Mouse (Mus musculus): Measurements from ENCODE around the gene 3110082I17Rik.
"Not testable (repeated sequence)": the region's sequence is repeated elsewhere in the genome, so short reads cannot be mapped to it uniquely, and the experiment has no call there.

3110082I17Rik gene

GRCm38 (mm10) chr5:139402106-139402505 lies 58.2 kb downstream of the 3110082I17Rik start:
- in situ Hi-C loops (cut with MboI; ENCODE audit: unreplicated experiment in 2 of 2) = loop anchor here (5.0 kb wide), 1 partner anchor 40 kb away; no protein-coding TSS in a partner anchor

DNA sequence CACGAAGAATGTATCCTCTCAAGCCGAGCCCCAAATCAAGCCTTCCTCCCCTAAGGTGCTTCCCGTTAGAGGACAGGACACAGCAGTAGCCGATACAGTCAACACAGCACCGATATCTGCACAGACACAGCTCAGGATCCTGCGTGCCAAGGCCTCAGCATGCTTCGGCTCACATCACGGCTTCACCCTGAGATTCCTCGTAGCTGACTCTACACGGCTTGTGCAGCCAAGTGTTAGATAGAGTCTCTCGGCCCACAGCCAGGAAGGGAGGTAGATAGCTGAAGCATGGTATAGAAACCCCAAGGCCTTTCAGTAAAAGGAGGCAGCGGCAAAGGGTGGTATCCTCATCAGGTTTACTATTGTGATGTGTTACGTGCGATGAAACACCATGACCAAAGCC lies 60.3 kb downstream of the 3110082I17Rik start:
- in situ Hi-C loops (cut with MboI; ENCODE audit: unreplicated experiment in 2 of 2) = loop anchor here (5.0 kb wide), 1 partner anchor 38 kb away; no protein-coding TSS in a partner anchor

DNA sequence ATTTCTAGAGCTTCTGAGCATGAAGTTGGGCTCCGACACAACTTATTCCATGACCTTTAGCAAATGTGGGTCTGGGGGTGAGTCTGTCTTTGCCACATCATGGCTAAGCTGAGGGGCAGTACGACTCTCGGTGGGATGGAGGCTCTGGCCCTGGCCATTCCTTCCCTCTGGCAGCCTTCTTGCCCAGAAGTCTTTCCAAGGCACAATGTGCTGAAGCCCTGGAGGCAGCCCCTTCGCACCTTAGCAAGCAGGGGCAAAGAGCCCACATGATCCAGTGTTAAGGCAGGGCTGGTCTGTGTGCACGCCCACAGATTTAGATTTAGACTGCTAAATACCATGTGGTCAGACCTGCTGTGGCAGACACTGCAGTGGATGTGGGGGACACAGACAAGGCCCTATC lies 61.5 kb downstream of the 3110082I17Rik start:
- in situ Hi-C loops (cut with MboI; ENCODE audit: unreplicated experiment in 2 of 2) = no loop called here

DNA sequence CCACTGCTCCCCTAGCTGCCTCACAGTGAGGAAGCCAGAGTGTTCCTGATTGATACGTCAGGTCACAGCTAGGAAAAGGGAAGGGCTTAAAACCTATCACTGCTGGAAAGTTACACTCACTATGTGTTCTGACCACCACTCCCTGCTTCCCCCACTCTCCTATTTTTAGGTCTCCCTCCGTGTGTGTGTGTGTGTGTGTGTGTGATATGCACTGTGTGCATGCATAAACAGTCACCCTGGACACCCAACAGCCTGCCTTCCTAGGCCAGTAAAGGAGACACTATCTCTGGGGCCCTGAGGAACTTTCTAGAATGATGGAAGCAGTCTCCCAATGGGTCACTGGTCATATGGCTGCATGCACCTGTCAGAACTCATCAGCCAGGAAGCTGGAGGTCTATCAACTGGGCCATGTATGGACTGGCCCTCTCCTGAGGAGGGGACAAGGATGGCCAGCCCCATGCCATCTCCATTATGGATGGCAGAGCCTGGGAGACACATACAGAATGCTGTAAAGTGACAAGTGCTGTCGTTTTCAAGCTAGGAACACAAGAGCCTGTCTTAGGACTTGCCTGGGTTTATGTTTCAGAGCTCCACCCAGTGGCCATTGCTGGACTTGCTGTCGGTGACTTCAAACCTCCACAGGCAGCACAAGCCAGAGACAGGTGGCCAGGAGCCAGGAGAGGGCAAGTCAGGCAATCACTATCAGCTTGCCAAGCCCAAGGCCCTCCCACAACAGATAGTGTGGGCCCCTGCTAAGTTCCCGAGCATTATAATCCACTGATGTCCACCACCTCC lies 62.2 kb downstream of the 3110082I17Rik start:
- in situ Hi-C loops (cut with MboI; ENCODE audit: unreplicated experiment in 2 of 2) = no loop called here

GRCm38 (mm10) chr5:139397359-139397916 lies 62.9 kb downstream of the 3110082I17Rik start:
- in situ Hi-C loops (cut with MboI; ENCODE audit: unreplicated experiment in 2 of 2) = no loop called here

- in situ Hi-C loops (cut with MboI; ENCODE audit: unreplicated experiment in 2 of 2) = no loop called here
These were observed 64.8 kb downstream of the 3110082I17Rik start for GRCm38 (mm10) chr5:139395528-139395927.

DNA sequence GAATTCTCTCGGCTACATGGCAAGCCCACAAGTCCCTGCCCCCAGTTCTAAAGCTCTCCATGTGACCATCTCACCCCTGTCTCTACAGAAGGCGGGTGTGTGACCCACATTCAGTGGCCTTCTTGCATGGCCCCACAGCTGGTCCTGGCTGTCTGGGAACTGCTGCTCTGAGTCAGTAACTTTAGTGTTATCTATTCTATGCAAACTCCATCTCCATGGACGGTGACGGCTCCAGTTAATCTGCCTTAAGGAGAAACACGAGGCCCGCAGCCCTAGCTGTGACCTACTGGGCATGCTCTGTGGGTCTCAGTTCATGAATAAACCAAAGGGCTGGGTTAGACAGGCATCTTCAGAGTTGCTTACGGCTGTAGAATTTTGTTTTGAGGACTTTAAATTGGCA lies 65.9 kb downstream of the 3110082I17Rik start:
- in situ Hi-C loops (cut with MboI; ENCODE audit: unreplicated experiment in 2 of 2) = no loop called here

DNA sequence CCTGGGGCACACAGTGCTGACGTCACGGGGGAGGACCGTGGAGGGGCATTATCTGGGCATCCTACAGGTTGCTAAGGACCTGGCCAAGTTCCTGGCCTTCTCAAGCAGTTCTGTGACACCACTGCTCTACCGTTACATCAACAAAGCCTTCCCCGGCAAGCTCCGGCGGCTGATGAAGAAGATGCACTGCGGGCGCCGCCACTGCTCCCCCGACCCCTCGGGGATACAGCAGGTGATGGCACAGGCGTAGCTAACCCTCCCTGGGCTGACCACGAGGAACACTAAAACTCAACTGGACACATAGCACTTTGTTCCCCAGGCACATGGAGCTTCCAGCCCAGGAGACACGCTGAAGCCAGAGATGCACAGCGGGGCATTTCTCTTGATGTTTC lies 67.1 kb downstream of the 3110082I17Rik start:
- in situ Hi-C loops (cut with MboI; ENCODE audit: unreplicated experiment in 2 of 2) = no loop called here

DNA sequence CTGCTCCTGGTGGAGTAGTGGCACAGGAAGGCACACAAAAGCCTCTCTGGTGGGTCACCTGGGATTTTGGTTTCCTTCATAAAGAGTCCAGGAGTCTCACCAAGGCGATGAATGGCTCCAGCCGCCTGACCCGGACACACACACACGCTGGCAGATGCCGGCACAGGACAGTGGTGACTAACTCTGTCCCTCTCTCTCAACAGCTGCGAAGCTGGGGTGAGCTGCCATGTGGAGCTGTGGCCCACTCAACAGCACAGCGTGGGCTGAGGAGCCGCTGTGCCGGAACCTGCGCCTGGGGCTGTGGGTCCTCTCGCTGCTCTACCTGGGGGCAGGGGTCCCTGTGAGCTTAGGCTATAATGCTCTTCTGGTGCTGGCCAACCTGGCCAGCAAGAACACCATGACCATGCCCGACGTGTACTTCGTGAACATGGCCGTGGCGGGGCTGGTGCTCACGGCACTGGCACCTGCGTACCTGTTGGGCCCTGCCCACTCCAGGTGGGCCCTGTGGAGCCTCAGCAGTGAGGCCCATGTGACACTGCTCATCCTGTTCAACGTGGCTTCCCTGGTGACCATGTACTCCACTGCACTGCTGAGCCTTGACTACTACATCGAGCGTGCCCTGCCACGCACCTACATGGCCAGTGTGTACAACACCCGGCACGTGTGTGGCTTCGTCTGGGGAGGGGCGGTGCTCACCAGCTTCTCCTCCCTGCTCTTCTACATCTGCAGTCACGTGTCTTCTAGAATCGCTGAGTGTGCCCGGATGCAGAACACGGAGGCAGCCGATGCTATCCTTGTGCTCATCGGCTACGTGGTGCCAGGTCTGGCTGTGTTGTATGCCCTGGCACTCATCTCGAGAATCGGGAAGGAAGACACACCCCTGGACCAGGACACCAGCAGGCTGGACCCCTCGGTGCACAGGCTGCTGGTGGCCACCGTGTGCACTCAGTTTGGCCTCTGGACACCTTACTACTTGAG lies 67.8 kb downstream of the 3110082I17Rik start:
- in situ Hi-C loops (cut with MboI; ENCODE audit: unreplicated experiment in 2 of 2) = no loop called here

GRCm38 (mm10) chr5:139391309-139391990 lies 68.9 kb downstream of the 3110082I17Rik start:
- in situ Hi-C loops (cut with MboI; ENCODE audit: unreplicated experiment in 2 of 2) = no loop called here

DNA sequence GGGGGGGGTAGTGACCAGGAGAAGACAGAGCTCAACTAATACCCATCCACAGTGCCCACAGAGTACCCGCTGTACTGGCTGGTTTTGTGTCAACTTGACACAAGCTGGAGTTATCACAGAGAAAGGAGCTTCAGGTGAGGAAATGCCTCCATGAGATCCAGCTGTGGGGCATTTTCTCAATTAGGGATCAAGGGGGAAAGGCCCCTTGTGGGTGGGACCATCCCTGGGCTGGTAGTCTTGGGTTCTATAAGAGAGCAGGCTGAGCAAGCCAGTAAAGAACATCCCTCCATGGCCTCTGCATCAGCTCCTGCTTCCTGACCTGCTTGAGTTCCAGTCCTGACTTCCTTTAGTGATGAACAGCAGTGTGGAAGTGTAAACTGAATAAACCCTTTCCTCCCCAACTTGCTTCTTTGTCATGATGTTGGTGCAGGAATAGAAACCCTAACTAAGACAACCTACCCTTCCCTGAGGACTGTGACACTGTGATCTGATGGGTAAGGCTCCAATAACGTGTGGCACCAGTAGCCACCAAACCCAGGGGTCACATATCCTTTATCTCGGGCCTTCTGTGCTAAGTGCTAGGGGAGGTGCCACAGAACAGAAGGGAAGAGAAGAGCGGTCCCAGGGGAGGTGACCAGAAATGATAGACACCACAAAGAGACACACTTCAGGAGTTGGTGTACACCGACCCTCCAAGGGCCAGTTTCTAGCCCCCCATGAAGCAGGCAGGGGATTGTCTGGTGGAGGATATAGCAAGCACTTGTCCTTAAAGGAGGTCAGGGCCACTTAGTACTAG lies 69.8 kb downstream of the 3110082I17Rik start:
- in situ Hi-C loops (cut with MboI; ENCODE audit: unreplicated experiment in 2 of 2) = not testable (repeated sequence)

DNA sequence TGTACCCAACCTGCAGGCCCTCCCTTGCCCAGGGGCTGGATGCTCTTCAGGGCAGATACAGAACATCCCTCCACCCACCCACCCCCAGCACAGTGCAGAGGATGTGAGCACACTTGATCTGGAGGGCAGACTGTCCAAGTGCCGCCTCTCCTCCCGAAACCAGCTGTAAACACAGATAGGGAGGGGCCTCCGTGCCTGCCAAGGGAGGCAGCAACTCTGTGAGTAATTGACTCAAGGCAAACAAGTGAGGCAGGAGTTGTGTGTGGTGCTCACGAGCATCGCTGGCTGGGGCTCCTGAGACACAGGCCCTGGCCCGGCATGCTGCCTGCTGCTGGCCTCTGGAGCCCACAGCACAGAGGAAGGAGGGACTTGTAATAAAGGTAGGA lies 70.7 kb downstream of the 3110082I17Rik start:
- in situ Hi-C loops (cut with MboI; ENCODE audit: unreplicated experiment in 2 of 2) = no loop called here

- in situ Hi-C loops (cut with MboI; ENCODE audit: unreplicated experiment in 2 of 2) = no loop called here
These were observed 71.3 kb downstream of the 3110082I17Rik start for GRCm38 (mm10) chr5:139388694-139389675.

DNA sequence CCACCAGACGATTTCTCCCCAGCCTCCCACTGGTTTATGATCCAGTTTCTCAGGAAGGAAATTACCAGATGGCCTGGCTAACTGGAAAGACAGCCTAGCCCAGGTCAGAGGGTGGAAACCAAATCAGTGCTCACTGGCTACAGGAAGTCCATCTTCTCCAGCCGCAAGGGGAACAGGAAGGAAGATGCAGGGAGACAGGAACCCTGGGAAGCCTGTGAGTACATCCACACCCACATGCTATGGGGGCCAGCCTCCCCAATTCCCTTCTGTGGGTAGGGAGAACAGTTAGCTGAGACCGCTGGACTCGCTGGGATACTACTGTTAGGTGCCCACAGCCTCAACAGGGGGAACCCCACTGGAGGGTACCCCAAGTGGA lies 72.1 kb downstream of the 3110082I17Rik start:
- in situ Hi-C loops (cut with MboI; ENCODE audit: unreplicated experiment in 2 of 2) = no loop called here

DNA sequence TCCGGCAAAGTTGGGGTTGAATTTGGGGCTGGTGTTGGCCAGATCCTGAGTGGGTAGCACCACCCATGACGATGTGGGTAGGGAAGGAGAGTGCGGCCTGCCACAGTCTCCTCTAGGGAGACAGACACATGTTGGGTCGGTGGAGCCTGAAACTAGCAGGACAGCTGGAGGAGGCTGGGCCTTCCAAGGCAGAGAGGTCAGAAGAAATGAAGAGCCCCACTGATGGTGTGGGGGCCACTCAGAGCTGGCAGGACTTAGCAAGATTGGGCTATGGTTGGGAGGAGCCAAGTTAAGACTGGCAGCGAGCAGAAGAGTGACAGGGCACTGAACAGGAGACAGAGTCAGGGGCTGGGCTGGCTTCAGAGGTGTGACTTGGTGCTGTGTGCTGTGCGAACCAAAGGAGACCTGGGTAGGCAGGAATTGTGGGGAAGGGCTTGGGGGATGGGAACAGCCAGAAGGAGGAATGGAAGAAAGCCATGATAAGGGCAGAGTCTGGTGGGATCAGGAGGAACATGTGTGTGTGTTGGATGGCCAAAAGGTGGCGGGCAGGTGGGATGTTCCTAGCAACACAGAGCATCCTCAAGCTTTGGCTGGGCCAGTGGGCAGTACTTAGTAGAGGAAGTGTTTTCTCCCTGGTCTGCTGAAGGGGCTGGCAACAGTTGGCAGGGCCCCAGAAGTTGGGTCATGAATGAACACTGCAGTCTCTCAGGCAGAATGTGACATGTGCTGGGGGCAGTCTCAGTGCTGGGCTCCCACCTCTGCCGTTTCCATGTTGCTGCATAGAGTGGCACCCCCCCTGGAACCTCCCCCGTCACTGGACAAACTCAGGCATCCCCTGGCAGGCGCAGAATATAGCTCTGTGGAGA lies 72.8 kb downstream of the 3110082I17Rik start:
- in situ Hi-C loops (cut with MboI; ENCODE audit: unreplicated experiment in 2 of 2) = no loop called here

- in situ Hi-C loops (cut with MboI; ENCODE audit: unreplicated experiment in 2 of 2) = no loop called here
These were observed 74.3 kb downstream of the 3110082I17Rik start for GRCm38 (mm10) chr5:139386047-139386446.

- in situ Hi-C loops (cut with MboI; ENCODE audit: unreplicated experiment in 2 of 2) = loop anchor here in 1 of 2 experiments (5.0 kb wide), 1 partner anchor 63 kb away; no protein-coding TSS in a partner anchor
These were observed 75.8 kb downstream of the 3110082I17Rik start for GRCm38 (mm10) chr5:139384531-139384930.

All from v-Abl transformed pro-B cells (cell line).